Mouse (Mus musculus) left cerebral cortex, adult 11 months (tissue): ENCODE data around the gene D430041D05Rik.

ENCODE experiments used
- DNase-seq: peaks from one replicate; pipeline ENCODE4 v3.0.0; 2022; ENCODE audit warnings: low spot score

D430041D05Rik gene

DNA sequence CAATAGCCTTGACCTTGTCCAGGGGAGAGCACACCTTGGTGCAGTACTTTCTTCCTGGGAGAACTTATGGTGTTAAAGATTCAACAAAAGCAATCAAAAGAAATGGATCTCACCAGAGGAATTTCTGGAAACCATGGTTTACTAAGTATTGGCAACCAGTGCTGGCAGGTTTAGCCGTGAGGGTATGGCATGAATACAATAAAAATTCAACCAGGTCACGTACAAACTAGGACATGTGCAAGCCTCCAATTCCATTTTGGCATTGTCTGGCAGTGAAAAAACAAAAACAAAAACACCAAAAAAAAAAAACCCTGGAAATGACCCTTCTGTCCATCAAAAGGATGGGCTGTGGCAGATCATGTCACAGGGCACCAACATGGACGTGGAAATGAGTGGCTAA is 256.9 kb downstream of the D430041D05Rik start:
- DNase-seq, result no peak

GRCm38 (mm10) chr2:104153345-104153744 is 257.5 kb downstream of the D430041D05Rik start:
- no peak for DNase-seq

- DNase-seq, result no peak
Measured at GRCm38 (mm10) chr2:104150608-104151397, 260.0 kb downstream of the D430041D05Rik start.

GRCm38 (mm10) chr2:104147910-104148561 is 262.8 kb downstream of the D430041D05Rik start:
- DNase-seq, result no peak

GRCm38 (mm10) chr2:104145983-104146382 is 264.8 kb downstream of the D430041D05Rik start:
- DNase-seq, result no peak

DNA sequence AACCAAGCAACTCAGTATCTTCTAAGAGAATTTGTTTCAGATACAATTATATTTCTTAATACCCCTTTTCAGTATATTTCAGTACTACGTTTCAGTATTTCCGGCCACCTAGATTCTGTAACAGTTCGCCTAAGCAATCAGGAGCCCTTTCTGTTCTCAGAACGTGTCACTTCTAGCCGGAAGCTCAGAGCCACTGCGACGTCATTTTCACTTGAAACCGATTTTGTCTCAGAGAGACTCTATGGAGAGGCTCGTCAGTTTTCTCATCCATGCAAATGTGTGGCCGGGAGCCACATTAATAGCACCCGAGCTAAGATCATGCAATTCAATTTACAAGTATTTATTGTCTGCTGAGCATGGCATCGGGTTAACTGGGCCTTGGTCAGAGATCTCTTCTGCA is 266.8 kb downstream of the D430041D05Rik start:
- no peak for DNase-seq

DNA sequence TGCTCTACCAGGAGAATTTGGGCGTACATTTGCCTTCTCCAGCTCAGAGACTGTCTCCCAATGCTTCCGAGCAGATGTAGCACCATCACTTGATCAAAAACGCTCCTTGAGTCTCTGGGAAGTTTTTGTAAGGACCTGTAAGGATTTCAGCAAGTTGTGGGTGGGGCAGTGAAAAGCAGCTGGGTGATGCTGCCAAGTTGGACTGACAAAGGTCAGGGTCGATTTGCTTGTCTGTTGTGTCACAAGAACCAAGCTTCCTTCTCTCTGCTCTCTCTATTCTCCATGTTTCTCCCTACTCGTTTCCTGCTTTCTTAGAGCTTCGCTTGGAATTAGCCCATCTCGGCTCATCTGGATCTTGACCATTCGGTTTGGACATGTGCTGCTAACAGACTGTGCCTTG is 268.7 kb downstream of the D430041D05Rik start:
- DNase-seq, result no peak

GRCm38 (mm10) chr2:104135920-104136319 is 274.9 kb downstream of the D430041D05Rik start:
- no peak for DNase-seq

GRCm38 (mm10) chr2:104134150-104135056 is 276.4 kb downstream of the D430041D05Rik start:
- peak; percentile 49 for DNase-seq

DNA sequence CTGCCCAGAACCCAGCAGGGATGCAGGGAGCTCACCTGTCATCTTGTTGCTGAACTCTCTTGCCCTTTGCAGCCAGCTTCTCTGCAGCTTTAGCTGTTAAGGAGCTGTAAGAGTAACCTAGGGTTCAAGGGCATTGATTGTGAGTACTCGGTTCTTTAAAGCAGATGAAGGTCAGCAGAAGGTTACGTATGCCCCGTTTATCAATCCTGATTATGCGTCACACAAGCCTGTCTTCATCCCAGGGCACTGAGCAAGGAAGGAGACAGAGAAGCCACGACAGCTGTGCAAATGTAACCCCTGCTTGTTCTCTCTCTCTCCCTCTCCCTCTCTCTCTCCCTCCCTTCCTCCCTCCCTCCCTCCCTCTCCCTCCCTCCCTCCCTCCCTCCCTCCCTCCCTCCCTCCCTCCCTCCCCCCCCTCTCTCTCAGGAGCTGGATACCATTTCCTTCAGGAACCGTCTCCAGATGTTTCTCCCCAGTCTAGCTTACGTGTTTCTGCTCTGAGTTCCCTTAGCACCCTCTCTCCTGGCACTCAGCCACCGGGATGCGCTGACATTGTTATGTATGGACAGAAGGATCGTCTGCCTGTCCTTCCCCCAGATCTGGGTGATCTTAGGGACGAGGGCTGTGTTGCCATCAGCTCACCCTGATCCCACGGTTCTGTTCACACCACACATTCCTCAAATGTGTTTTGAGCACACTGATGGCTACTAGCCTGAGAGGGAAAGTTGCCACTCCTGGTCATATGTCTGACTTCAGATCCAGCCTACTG is 277.6 kb downstream of the D430041D05Rik start:
- no peak for DNase-seq

GRCm38 (mm10) chr2:104132266-104132859 is 278.4 kb downstream of the D430041D05Rik start:
- no peak for DNase-seq

DNA sequence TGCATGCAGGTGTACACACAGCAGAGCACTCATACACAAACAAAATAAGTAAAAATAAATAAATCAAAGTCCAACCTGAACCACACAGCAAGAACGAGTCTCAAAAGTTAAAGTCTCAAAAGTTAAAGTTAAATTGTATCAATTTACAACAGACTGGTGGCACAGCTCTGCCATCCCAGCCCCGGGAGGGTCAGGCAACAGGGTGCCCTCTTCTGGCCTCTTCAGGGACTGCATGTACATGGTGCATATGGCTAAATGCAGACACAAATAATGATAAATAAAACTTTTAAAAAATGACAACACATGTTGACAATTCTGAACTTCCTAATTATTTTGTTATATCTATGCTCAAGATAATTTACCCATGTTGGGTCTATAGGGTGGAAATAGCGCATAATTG is 279.8 kb downstream of the D430041D05Rik start:
- DNase-seq, result no peak

GRCm38 (mm10) chr2:104130165-104130564 is 280.6 kb downstream of the D430041D05Rik start:
- DNase-seq, result no peak

DNA sequence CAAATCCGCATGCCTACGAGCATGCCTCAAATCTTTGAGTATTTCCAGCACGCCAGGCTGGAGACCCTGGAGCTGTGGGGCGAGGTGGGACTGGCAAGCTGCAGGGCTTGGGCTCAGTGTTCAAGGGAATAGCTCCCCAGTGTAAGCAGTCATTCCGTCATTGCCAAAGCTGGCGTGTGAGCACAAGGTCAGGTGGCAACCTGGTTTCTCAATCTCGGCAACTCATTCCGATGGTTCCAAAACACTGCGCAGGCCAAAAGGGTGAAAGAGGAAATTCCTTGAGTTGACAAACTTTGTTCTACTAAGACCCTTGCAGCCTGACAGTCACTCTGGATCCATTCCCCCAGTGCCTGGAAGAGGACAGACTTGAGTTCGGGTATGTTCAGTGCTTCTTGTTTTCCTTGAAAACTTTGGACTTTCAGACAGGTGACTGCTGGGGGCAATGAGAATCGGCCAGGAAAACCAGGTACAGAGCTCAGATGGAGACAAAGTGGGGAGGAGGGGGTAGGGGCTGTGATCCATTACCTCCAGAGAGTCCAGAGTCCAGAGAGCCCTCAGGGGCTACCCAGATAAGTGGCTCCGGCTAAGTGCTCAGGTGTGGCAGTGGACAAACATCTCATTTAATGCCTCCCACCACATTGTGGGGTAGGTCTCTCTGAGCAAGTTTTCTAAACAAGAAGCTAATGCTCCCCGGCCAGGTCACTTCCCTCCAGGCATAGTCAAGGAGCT is 281.8 kb downstream of the D430041D05Rik start:
- no peak for DNase-seq

- no peak for DNase-seq
Measured at GRCm38 (mm10) chr2:104124071-104124470, 286.7 kb downstream of the D430041D05Rik start.

GRCm38 (mm10) chr2:104123540-104123939 is 287.3 kb downstream of the D430041D05Rik start:
- no peak for DNase-seq

DNA sequence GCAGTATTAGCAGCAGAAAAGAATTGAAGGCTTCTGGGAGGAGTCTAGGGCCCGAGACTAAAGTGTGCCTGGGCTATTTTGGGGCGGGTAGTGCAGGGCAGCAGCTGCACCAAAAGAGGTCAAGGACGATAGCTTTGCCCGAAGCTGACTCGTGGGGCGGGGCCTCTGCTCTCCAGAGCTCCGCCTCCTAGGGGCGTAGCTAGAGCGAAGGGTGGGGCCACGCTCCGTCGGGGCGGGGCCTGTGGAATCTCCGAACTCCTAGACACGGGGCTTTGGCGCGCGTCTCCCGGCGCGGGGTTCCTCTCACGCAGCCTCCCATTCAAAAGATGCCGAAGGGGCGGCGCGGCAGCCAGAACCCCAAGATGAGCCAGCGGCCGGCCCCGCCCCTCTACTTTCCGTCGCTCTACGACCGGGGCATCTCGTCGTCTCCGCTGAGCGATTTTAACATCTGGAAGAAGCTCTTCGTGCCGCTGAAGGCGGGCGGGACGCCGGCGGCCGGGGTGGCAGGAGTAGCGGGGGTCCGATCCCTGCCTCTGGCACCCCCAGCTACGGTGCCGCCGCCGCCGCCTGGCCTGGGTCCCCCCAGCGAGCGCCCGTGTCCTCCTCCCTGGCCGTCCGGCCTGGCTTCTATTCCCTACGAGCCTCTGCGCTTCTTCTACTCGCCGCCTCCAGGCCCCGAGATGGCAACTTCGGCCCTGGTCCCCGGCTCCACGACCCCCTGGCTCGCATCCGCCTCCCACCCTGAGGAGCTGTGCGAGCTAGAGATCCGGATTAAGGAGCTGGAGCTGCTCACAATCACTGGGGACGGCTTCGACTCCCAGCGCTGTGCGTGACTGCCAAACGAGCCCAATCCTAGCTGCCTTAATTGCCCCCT is 288.1 kb downstream of the D430041D05Rik start, which contains the start of gene A930018P22Rik:
TSS of gene A930018P22Rik (plus strand) at position 265 of the 874 bp plus-strand sequence.
- DNase-seq, result peak; percentile 84

- no peak for DNase-seq
Measured at GRCm38 (mm10) chr2:104121681-104122504, 288.9 kb downstream of the D430041D05Rik start.
